Mouse (Mus musculus) hindbrain, embryonic 16.5 days (tissue): ENCODE results near the gene Nbeal2. TPM values are rescaled to one million over a fixed set of nuclear protein-coding genes. Genes with fewer than 3 reads are reported as not detected.

Experiments
- ATAC-seq: fragments of 200-750 bp; cut with Nextera tagmentation; 2 replicates; pipeline ENCODE4 v1.8.0; 2017; ENCODE audit warnings: moderate TSS enrichment, moderate library complexity
- H3K27ac ChIP-seq: fragments of 300-500 bp; sonication (generic); 2 replicates; pipeline ENCODE4 v1.5.1; 2014; ENCODE audit warnings: low read depth, mild to moderate bottlenecking, control low read depth, low read length, moderate library complexity
- H3K27me3 ChIP-seq: fragments of 300-500 bp; sonication (generic); replicated peaks from 2 replicates; pipeline ENCODE4 v1.6.1; 2014; ENCODE audit warnings: low read length; ENCODE audit not compliant: control insufficient read depth, insufficient read depth
- H3K36me3 ChIP-seq: fragments of 300-500 bp; sonication (generic); 2 replicates; pipeline ENCODE4 v1.6.1; 2014; ENCODE audit warnings: mild to moderate bottlenecking, low read length, moderate library complexity, mixed read lengths; ENCODE audit not compliant: control insufficient read depth, insufficient read depth
- H3K4me1 ChIP-seq: fragments of 300-500 bp; sonication (generic); 2 replicates; pipeline ENCODE4 v1.6.1; 2014; ENCODE audit warnings: low read depth, low read length; ENCODE audit not compliant: control insufficient read depth, insufficient read depth
- H3K4me2 ChIP-seq: fragments of 300-500 bp; sonication (generic); 2 replicates; pipeline ENCODE4 v1.6.1; 2014; ENCODE audit warnings: mild to moderate bottlenecking, low read length, control low read depth, moderate library complexity
- H3K4me3 ChIP-seq: fragments of 300-500 bp; sonication (generic); 2 replicates; pipeline ENCODE4 v1.5.1; 2014; ENCODE audit warnings: mild to moderate bottlenecking, low read length, control low read depth, moderate library complexity
- H3K9ac ChIP-seq: fragments of 300-500 bp; sonication (generic); 2 replicates; pipeline ENCODE4 v1.6.1; 2014; ENCODE audit warnings: low read depth, mild to moderate bottlenecking, control low read depth, low read length, moderate library complexity
- H3K9me3 ChIP-seq: fragments of 300-500 bp; sonication (generic); 2 replicates; pipeline ENCODE4 v1.6.1; 2014; ENCODE audit warnings: mild to moderate bottlenecking, low read length, moderate library complexity; ENCODE audit not compliant: control insufficient read depth
- WGBS: fragments of 180-500 bp; shearing (Covaris S2); extraction: QIAGEN DNeasy Blood & Tissue Kit; methylation state at CpG from one replicate; pipeline ENCODE4 v1.1.7; 2014; 5-methylcytosine and 5-hydroxymethylcytosine counted together
- polyA plus RNA-seq: library from polyadenylated mRNA; unstranded; fragments of >200 nt; fragmentation: Nextera tagmentation; extraction: Ambion mirVana; gene quantifications from 2 replicates; pipeline ENCODE4 v1.2.1, GENCODE M21; 2015

Gene Nbeal2
- polyA plus RNA-seq, 1 experiment from 2014 or later, result 3.2 TPM

- no peak overlapping the region for H3K4me2 ChIP-seq
- peak; percentile 71 for ATAC-seq
- H3K27me3 ChIP-seq, result no peaks in the 10 kb centered on the region
- H3K4me3 ChIP-seq, result no peak overlapping the region
- WGBS, result 28% methylated on average over 9 of the region's 9 CpGs
- peaks cover 41% of the 10 kb centered on the region for H3K4me1 ChIP-seq
- no peak overlapping the region for H3K9ac ChIP-seq
- peak overlapping the region; percentile 48; the same call in 1 of the 2 replicates for H3K27ac ChIP-seq
- no peaks in the 10 kb centered on the region for H3K36me3 ChIP-seq
- no peaks in the 10 kb centered on the region for H3K9me3 ChIP-seq
Observed at GRCm38 (mm10) chr9:110681817-110682216, 27.9 kb upstream of the Nbeal2 start.

- peaks cover 41% of the 10 kb centered on the region for H3K4me1 ChIP-seq
- H3K27ac ChIP-seq, result no peak overlapping the region; the same call in 1 of the 2 replicates
- ATAC-seq, result no peak
- no peaks in the 10 kb centered on the region for H3K27me3 ChIP-seq
- no peak overlapping the region for H3K4me3 ChIP-seq
- WGBS, result 83% methylated on average over 7 of the region's 7 CpGs
- no peaks in the 10 kb centered on the region for H3K36me3 ChIP-seq
- no peaks in the 10 kb centered on the region for H3K9me3 ChIP-seq
- no peak overlapping the region for H3K4me2 ChIP-seq
- H3K9ac ChIP-seq, result no peak overlapping the region
Observed at GRCm38 (mm10) chr9:110680736-110681507, 27.0 kb upstream of the Nbeal2 start.

GRCm38 (mm10) chr9:110678886-110679285, 24.9 kb upstream of the Nbeal2 start:
- Histone ChIP-seq H3K27me3 (no peaks in the 10 kb centered on the region), H3K4me2 (no peak overlapping the region), H3K27ac (no peak overlapping the region), H3K36me3 (no peaks in the 10 kb centered on the region), H3K4me3 (no peak overlapping the region), H3K4me1 (peaks cover 22% of the 10 kb centered on the region), H3K9ac (no peak overlapping the region), H3K9me3 (no peaks in the 10 kb centered on the region)
- 68% methylated on average over 5 of the region's 5 CpGs for WGBS
- ATAC-seq, result no peak

- Histone ChIP-seq H3K27me3 (no peaks in the 10 kb centered on the region), H3K4me3 (no peak overlapping the region), H3K9me3 (no peaks in the 10 kb centered on the region), H3K4me2 (no peak overlapping the region), H3K27ac (no peak overlapping the region), H3K9ac (no peak overlapping the region), H3K36me3 (no peaks in the 10 kb centered on the region), H3K4me1 (peaks cover 14% of the 10 kb centered on the region)
- 88% methylated on average over 8 of the region's 8 CpGs for WGBS
- ATAC-seq, result no peak
Observed at GRCm38 (mm10) chr9:110676492-110676911, 22.5 kb upstream of the Nbeal2 start.

- Histone ChIP-seq H3K4me1 (peaks cover 11% of the 10 kb centered on the region), H3K27ac (peak overlapping the region; percentile 59), H3K9me3 (no peaks in the 10 kb centered on the region), H3K27me3 (no peaks in the 10 kb centered on the region), H3K4me3 (no peak overlapping the region), H3K36me3 (no peaks in the 10 kb centered on the region), H3K9ac (no peak overlapping the region), H3K4me2 (no peak overlapping the region)
- peak; percentile 50 for ATAC-seq
- 50% methylated on average over 10 of the region's 10 CpGs for WGBS
Observed at GRCm38 (mm10) chr9:110673107-110673752, 19.3 kb upstream of the Nbeal2 start.

- Histone ChIP-seq H3K9ac (no peak overlapping the region), H3K9me3 (no peaks in the 10 kb centered on the region), H3K4me2 (no peak overlapping the region), H3K27me3 (no peaks in the 10 kb centered on the region), H3K27ac (0 out of 2 replicates have a peak overlapping the region, but pooled peaks have one; percentile 34), H3K4me1 (peaks cover 11% of the 10 kb centered on the region), H3K36me3 (no peaks in the 10 kb centered on the region), H3K4me3 (no peak overlapping the region)
- 68% methylated on average over 7 of the region's 7 CpGs for WGBS
- ATAC-seq, result peak; percentile 57; the same call in 1 of the 2 replicates
Observed at GRCm38 (mm10) chr9:110672462-110673106, 18.6 kb upstream of the Nbeal2 start.

DNA sequence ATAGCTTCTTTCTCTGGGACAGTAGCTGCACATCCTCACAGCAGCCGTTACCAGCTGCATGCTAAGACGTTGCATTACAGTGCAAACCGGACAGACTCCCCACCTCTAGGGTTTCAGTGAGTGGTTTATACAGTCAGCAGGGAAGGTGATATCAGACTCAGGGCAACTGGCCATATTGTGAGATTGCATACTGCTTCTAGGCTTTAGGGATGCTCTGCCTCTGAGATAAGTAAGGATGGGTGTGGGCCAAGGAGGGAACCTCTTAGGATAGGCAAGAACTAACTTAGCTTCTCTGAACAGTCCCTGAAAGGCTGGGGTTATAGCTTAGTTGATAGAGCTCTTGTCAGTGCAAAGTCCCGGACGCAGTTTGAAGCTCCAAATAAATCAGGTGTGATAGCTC, 15.8 kb upstream of the Nbeal2 start:
- no peak overlapping the region for H3K4me3 ChIP-seq

GRCm38 (mm10) chr9:110668601-110669293, 14.8 kb upstream of the Nbeal2 start:
- ATAC-seq, result no peak
- Histone ChIP-seq H3K27ac (no peak overlapping the region), H3K9ac (no peak overlapping the region), H3K4me1 (peaks cover 11% of the 10 kb centered on the region), H3K4me3 (no peak overlapping the region), H3K9me3 (no peaks in the 10 kb centered on the region), H3K4me2 (no peak overlapping the region), H3K27me3 (no peaks in the 10 kb centered on the region), H3K36me3 (no peaks in the 10 kb centered on the region)
- WGBS, result 94% methylated on average over 6 of the region's 6 CpGs

More for the DNA sequence above, 15.8 kb upstream of the Nbeal2 start:
- H3K27ac ChIP-seq, result no peak overlapping the region
- no peaks in the 10 kb centered on the region for H3K36me3 ChIP-seq
- H3K4me1 ChIP-seq, result peaks cover 11% of the 10 kb centered on the region
- H3K27me3 ChIP-seq, result no peaks in the 10 kb centered on the region
- H3K9ac ChIP-seq, result no peak overlapping the region
- H3K4me2 ChIP-seq, result no peak overlapping the region
- no peak for ATAC-seq
- no peaks in the 10 kb centered on the region for H3K9me3 ChIP-seq
- 89% methylated on average over 5 of the region's 5 CpGs for WGBS
